Mouse (Mus musculus): ENCODE results near the gene Rin2.

- TF ChIP-seq CTCF (IDR thresholded peaks at IDR 0.05; ENCODE audit: control insufficient read depth, insufficient read depth, low read length) (no peak), POLR2A (IDR thresholded peaks at IDR 0.05; ENCODE audit: borderline replicate concordance, control insufficient read depth, low read depth, low read length) (no peak)
Observed at GRCm38 (mm10) chr2:145737196-145737595, 62.2 kb downstream of the Rin2 start.
